Mouse (Mus musculus): Measurements from ENCODE around the gene Ccm2.

- TF ChIP-seq CTCF (IDR thresholded peaks at IDR 0.05; ENCODE audit: borderline replicate concordance, control insufficient read depth, extremely low read depth, insufficient read depth, low read length, poor library complexity), result no peak
- TF ChIP-seq POLR2A (IDR thresholded peaks at IDR 0.05; ENCODE audit: control insufficient read depth, extremely low read depth, insufficient read depth, low read length, poor library complexity), result no peak
Observed at GRCm38 (mm10) chr11:6600284-6600944, 53.7 kb downstream of the Ccm2 start.
